Mouse (Mus musculus): Measurements from ENCODE around the gene Gpr4. TPM values are rescaled to one million over a fixed set of nuclear protein-coding genes. Genes with fewer than 3 reads are reported as not detected.

The Gpr4 gene
- 1 to 10 TPM; 2.3 to 3.4 TPM for total RNA-seq (2021)
- long read RNA-seq, experiment 1, partial matches to known transcripts: 0 of 3 reads
- long read RNA-seq, experiment 1, other reads (novel, unspliced or antisense): 1 of 3 reads
- long read RNA-seq, experiment 2, partial matches to known transcripts: 0 of 5 reads
- long read RNA-seq, experiment 2, other reads (novel, unspliced or antisense): 2 of 5 reads

- DNase-seq: peak; percentile 45
Observed at GRCm38 (mm10) chr7:19211996-19212755, at the start of gene Gpr4. TSS of gene Gpr4 (plus strand) at chr7:19212538.

GRCm38 (mm10) chr7:19162928-19163327 lies 49.4 kb upstream of the Gpr4 start:
- DNase-seq: no peak

DNA sequence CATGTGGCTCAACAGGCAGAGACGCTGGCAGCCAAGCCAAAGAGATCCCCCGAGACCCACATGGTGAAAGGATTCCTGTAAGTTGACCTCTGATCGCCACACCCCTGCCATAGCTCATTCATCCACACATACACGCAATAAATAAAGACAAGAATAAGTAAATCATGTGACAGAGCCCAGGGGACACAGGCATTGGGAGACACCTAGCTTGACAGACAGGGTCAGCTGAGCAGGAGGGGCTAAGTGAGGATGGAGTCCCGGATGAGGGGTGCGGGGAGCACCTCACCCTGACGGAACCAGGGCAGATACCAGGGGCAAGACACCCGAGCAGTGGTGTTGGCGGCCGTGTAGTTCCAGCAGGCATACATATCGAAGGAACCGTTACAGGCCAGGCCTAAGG lies 48.6 kb upstream of the Gpr4 start:
- no peak for DNase-seq

DNA sequence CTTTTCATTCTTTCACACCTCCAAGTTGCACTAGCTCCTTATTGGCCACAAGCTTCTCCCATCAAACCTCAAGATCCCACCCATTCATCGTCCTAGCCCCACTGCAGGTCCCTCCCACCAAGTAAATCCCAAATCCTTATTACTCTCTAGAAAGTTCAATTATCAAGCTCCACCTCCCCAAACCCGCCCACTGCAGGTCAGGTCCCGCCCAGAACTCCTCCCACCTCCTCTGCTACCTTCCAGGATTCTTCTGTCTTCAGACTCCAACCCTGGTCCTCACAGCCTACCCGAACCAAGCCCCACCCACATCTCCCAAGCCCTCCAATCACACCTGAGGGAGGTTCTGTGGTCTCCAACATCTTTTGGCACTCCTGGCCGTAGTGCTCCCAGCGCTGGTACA lies 48.1 kb upstream of the Gpr4 start:
- DNase-seq: no peak

GRCm38 (mm10) chr7:19164978-19165377 lies 47.4 kb upstream of the Gpr4 start:
- no peak for DNase-seq

GRCm38 (mm10) chr7:19165656-19166423 lies 46.5 kb upstream of the Gpr4 start, which contains the start of gene Gipr:
TSS of gene Gipr (minus strand) at chr7:19166127.
- no peak for DNase-seq

GRCm38 (mm10) chr7:19166990-19167389 lies 45.3 kb upstream of the Gpr4 start:
- DNase-seq: no peak

DNA sequence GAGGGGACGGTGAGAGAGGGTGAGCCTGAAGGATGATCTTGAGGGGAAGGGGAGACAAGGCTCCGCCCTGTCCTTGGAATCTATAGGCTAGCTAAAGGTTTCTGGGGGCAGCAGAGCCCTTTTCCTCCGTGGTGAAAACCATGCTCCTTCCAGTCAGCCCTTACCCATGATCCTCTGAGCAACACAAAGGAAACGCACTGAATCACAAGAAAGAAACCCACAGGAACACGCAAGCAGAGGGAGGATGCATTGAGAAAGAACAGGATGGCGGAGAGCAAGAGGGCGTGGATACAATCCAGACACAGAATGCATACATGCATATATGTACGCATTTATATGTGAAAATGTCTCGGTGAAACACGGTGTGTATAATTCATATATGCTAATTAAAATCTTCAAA lies 42.8 kb upstream of the Gpr4 start:
- DNase-seq: no peak

DNA sequence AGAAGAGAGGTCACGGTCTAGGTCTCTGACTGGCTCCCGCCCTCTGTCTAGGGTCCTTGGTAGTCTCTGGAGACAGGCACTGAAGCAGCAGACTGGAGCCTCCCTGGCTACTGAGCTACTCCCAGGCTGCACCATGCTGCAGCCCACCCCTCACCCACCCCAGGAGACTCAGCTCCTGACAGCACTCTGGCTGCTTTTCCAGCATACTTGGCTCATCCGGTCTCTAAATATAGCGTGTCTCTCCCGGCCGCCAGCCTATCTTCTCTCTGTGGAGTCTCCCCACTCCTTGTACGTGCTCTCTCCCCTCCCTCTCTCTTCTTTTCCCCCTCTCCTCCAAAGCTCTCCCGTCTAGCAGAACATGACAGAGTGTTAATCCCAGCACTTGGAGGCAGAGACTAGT lies 42.2 kb upstream of the Gpr4 start:
- no peak for DNase-seq

DNA sequence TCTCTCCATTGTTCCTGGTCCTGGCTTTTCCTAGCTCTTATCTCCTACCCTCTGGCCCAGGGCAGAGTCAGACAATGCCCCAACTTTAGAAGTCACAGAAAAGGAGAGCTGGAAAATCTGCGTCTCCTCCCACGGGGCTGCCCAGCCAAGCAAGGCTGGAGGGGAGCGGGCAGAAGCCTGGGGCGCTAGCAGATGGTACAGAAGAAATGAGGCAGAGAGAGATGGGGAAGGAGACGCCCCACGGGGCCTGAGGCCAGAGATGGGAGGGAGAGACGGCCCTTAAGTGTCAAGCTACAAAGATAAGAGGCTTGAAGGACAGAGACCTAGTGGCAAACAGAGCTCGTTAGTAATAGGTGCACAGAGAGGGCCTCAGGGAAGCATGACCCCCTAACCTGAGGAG lies 40.5 kb upstream of the Gpr4 start:
- DNase-seq: no peak

DNA sequence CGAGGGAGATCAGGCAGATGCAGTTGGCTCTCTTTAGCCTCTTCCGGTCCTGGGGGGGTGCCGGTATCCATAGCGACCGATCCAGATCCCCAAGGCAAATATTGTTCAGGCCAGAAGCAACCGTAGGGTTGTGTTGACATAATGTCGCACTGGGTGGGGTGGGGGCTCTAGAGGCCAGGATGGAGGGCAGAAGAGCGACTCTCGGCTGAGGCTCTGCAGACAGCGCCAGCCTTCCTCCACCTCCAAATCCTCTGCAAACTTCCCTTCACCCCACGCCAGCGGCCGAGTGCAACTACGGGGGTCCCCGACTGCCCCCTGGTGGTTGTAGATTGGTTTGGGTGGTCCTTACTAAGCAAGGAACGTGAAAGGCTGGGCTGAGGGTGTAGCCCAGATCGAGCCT lies 39.5 kb upstream of the Gpr4 start:
- DNase-seq: peak; percentile 91

- DNase-seq: peak; percentile 54
Observed at GRCm38 (mm10) chr7:19175708-19176515, 36.4 kb upstream of the Gpr4 start, which contains the start of gene Eml2. TSS of gene Eml2 (plus strand) at chr7:19176421.

DNA sequence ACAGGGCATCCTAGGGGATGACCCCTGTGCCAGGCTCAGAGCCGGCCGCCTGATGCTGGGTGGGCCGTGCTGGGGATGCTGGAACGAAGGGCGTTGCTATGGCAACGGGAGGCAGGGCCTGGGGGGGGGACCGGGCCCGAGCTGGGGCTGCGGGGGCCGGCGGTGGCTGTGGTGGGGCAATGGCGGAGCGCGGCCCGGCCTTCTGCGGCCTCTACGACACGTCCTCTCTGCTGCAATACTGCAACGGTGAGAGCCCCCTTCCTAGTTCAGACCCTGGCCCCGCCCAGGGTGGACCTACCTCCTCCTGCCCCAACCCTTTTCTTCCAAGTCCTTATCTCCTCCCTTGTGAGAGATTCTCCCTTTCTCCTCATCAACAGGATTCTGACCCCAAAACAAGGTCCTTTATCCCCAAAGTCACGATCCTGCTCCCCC lies 35.8 kb upstream of the Gpr4 start:
- DNase-seq: no peak

GRCm38 (mm10) chr7:19177216-19177615 lies 35.1 kb upstream of the Gpr4 start:
- DNase-seq: no peak

DNA sequence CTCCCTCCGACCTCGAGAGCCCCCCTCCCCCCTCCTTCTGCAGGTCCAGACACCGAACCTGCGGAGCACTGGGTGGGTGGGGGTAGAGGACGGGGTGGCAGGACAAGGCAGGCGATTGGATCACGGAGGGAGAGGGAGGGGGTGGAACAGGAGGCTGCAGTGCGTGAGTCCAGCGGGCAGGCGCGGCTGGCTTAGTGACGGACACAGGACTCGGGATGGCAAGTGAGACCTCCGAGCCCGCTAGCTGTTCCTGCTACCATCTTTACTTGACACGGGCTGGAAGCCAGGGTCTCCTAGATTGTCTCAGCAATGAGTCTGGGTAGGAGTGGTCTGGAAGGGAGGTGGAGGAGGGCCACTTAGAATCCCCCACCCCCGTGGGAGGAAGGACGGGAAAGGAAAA lies 34.3 kb upstream of the Gpr4 start:
- no peak for DNase-seq

DNA sequence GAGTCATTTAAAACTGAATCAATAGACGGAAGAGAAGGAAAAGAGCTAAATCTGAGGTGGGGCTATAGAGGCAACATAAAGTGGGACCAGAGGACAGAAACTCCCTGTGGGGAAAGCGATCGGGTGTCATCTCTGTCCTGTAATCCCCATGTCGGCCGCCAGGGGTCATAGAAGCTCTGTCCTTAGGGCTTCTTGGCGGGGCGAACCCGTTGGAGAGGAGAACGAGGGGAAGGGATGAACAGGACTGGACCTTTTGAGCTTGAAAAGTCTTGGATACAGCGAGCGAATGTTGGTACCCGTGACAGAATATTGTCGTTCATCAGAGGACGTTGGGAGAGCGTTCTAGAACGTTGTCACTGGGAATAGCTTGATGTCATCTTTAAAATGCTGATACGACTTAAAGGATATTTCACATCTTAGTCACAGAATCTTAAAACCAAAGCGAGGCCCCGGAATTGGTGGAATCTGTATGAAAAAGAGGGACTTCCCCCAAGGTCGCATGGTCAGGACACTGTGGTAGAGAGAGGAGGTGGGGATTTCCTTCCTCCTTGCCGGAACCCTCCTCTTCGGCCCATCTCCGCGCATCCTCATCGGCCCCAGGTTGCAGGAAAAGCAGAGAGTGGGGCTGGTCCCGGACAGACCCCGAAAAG lies 33.8 kb upstream of the Gpr4 start:
- peak; percentile 76 for DNase-seq

GRCm38 (mm10) chr7:19179173-19179572 lies 33.2 kb upstream of the Gpr4 start:
- DNase-seq: peak; percentile 66

- no peak for DNase-seq
Observed at GRCm38 (mm10) chr7:19179936-19180335, 32.4 kb upstream of the Gpr4 start.

DNA sequence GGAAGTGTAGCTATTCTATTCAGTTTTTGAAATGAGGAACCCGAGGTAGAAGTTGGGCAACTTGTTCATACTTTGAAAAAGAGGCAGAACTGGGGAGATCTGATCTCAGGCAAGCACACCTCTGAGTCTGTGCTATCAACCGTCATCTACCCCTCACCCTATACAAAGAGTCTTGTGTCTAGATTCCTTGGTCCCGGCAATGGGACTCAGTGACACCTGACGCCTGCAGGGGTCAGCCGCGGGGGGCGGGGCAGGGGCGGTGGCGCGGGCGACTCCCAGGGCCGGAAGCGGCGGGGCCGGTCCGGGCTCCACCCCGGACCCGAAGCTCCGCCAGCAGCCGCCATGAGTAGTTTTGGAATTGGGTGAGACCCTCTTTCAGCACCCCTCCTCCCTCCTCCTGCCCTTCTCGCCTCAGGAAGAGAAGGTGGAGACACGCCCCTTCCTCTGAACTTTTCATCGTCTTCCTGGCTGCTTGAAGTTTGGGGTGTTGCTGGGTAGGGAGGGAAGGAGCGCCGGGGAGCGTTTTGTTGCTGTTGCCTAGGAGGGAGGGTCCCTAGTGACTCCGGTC lies 31.4 kb upstream of the Gpr4 start:
- peak; percentile 44 for DNase-seq

GRCm38 (mm10) chr7:19184250-19184649 lies 28.1 kb upstream of the Gpr4 start:
- no peak for DNase-seq

- no peak for DNase-seq
Observed at GRCm38 (mm10) chr7:19184758-19185157, 27.6 kb upstream of the Gpr4 start.

Data from gastrocnemius, postnatal 10 days (tissue).